Mouse (Mus musculus): ENCODE data around the gene Dnajc12. TPM values are rescaled to one million over a fixed set of nuclear protein-coding genes. Genes with fewer than 3 reads are reported as not detected.

Dnajc12 gene
- total and polyA plus RNA-seq, 3 experiments, result 2.9 to 7.3 TPM; not detected in 1

DNA sequence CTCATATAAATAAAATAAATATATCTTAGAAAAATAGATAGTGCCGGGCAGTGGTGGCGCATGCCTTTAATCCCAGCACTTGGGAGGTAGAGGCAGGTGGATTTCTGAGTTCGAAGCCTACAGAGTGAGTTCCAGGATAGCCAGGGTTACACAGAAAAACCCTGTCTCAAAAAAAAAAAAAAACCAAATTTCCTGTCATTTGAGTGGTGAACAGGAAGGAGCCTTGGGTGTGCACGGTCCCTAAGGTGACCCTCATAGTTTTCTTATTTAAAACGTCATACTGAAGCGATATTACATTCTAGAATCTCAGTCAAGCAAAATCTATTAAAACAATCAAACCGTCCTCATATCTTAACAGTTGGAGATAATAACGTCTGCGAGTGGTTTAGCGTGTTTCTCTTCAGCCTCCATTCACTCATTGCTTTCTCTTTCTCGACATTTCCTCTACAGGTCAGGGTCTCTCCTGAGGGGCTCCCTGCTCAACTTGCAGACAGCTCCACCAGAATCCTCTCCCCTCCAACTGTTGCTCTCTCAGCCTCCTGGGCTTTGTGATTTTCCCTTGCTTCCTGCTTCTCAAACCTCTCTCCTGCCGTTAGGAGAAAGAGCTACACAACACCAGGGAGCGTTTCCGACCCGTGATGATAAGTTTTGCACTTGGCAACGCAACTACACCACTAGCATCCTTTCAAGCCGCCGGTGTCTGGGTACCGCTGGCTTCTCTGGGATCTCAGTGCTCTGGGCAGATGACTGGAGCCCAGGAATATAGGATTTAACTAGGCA, 46.2 kb downstream of the Dnajc12 start:
- Histone ChIP-seq H3K4me3 (ENCODE audit: control insufficient read depth in 1 of 2, insufficient read depth in 1 of 2, low read depth in 2 of 2, low read length in 2 of 2) (peak overlapping the region; percentile 39 to 73), H3K9ac (ENCODE audit: control insufficient read depth, low read depth, low read length, poor library complexity, severe bottlenecking) (peak overlapping the region; percentile 44), H3K79me2 (ENCODE audit: control insufficient read depth, insufficient read depth, low read length, poor library complexity) (no peaks in the 10 kb centered on the region; the same call in 1 of the 2 replicates), H3K27me3 (ENCODE audit: control insufficient read depth in 1 of 2, insufficient read depth in 2 of 2, low read length in 2 of 2) (no peaks in the 10 kb centered on the region), H3K4me1 (ENCODE audit: control insufficient read depth in 1 of 2, insufficient read depth in 2 of 2, low read length in 2 of 2) (peaks cover 16 to 21% of the 10 kb centered on the region in 2 experiments), H3K9me3 (replicated peaks; ENCODE audit: insufficient read depth, low read length) (no peaks in the 10 kb centered on the region), H3K27ac (ENCODE audit: control insufficient read depth, low read depth, low read length) (no peak overlapping the region), H3K36me3 (ENCODE audit: control insufficient read depth in 1 of 2, insufficient read depth in 2 of 2, low read length in 2 of 2) (peaks cover 0 to 24% of the 10 kb centered on the region in 2 experiments; a peak in 2 of 4 replicates)
- TF ChIP-seq SIN3A (IDR thresholded peaks at IDR 0.05; ENCODE audit: low read length) (0 out of 2 replicates have a peak, but pooled peaks have one; percentile 1), HCFC1 (IDR thresholded peaks at IDR 0.05; ENCODE audit: low read depth, low read length) (0 out of 2 replicates have a peak, but pooled peaks have one; percentile 30), UBTF (IDR thresholded peaks at IDR 0.05; ENCODE audit: borderline replicate concordance, insufficient read depth, low read depth, low read length) (0 out of 2 replicates have a peak, but pooled peaks have one; percentile 41), RCOR1 (IDR thresholded peaks at IDR 0.05; ENCODE audit: low read depth, low read length) (peak; percentile 52), ZNF384 (IDR thresholded peaks at IDR 0.05; ENCODE audit: low read depth, low read length) (peak; percentile 73; the same call in 1 of the 2 replicates), MAFK (IDR thresholded peaks at IDR 0.05; ENCODE audit: borderline replicate concordance, low read depth, low read length) (no peak)
- peak; percentile 75 for DNase-seq (ENCODE audit: low read depth, low spot score)

DNA sequence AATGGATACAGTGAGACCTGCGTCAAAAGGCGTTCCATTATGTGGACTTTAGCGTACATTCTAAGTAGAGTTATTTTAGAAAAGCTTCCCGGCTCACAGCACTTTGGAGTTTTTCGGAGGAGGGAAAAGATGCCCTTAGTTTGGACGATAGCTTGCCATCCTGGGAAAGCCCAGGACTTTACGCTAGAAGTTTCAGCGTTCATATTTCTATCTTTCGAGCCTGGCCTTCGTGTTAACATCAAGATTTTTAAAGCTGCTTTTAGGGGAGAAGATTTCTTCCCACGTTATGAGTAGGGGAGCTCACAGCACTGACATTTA, 46.7 kb downstream of the Dnajc12 start:
- no peaks in the 10 kb centered on the region for H3K9me3 ChIP-seq (replicated peaks; ENCODE audit: insufficient read depth, low read length)
- no peaks in the 10 kb centered on the region; the same call in 1 of the 2 replicates for H3K79me2 ChIP-seq (ENCODE audit: control insufficient read depth, insufficient read depth, low read length, poor library complexity)
- H3K9ac ChIP-seq (ENCODE audit: control insufficient read depth, low read depth, low read length, poor library complexity, severe bottlenecking), result peak overlapping the region; percentile 44
- H3K4me1 ChIP-seq (ENCODE audit: control insufficient read depth in 1 of 2, insufficient read depth in 2 of 2, low read length in 2 of 2), result peaks cover 17 to 24% of the 10 kb centered on the region in 2 experiments
- H3K27me3 ChIP-seq (ENCODE audit: control insufficient read depth in 1 of 2, insufficient read depth in 2 of 2, low read length in 2 of 2), result no peaks in the 10 kb centered on the region
- TF ChIP-seq MAZ (IDR thresholded peaks at IDR 0.05; ENCODE audit: low read depth, low read length) (no peak), MXI1 (IDR thresholded peaks at IDR 0.05; ENCODE audit: low read depth, low read length) (no peak), CHD1 (IDR thresholded peaks at IDR 0.05; ENCODE audit: low read depth, low read length) (no peak), KAT2A (conservative IDR thresholded peaks at IDR 0.05; ENCODE audit: low read depth, low read length) (no peak), CHD2 (IDR thresholded peaks at IDR 0.05; ENCODE audit: low read length) (no peak), HCFC1 (IDR thresholded peaks at IDR 0.05; ENCODE audit: low read depth, low read length) (no peak), ELF1 (IDR thresholded peaks at IDR 0.05; ENCODE audit: low read depth, low read length) (no peak), GABPA (IDR thresholded peaks at IDR 0.05; ENCODE audit: low read depth, low read length) (no peak), TBP (IDR thresholded peaks at IDR 0.05; ENCODE audit: low read depth, low read length) (no peak), MAX (IDR thresholded peaks at IDR 0.05; ENCODE audit: low read length) (no peak), RCOR1 (IDR thresholded peaks at IDR 0.05; ENCODE audit: low read depth, low read length) (no peak), CTCF (IDR thresholded peaks at IDR 0.05 in 2 of 3, conservative IDR thresholded peaks at IDR 0.05 in 1 of 3; ENCODE audit: control insufficient read depth in 1 of 3, insufficient read depth in 1 of 3, low read depth in 2 of 3, low read length in 3 of 3, poor library complexity in 1 of 3, severe bottlenecking in 1 of 3) (no peak), ZC3H11A (IDR thresholded peaks at IDR 0.05; ENCODE audit: low read depth, low read length) (no peak), TAL1 (IDR thresholded peaks at IDR 0.05; ENCODE audit: low read length) (no peak), MEF2A (IDR thresholded peaks at IDR 0.05; ENCODE audit: extremely low read depth, insufficient replicate concordance, low read depth, low read length, poor library complexity, severe bottlenecking) (no peak)
- peak overlapping the region; percentile 39 to 73 for H3K4me3 ChIP-seq (ENCODE audit: control insufficient read depth in 1 of 2, insufficient read depth in 1 of 2, low read depth in 2 of 2, low read length in 2 of 2)
- H3K27ac ChIP-seq (ENCODE audit: control insufficient read depth, low read depth, low read length), result no peak overlapping the region
- no peak for DNase-seq (ENCODE audit: low read depth, low spot score)
- H3K36me3 ChIP-seq (ENCODE audit: control insufficient read depth in 1 of 2, insufficient read depth in 2 of 2, low read length in 2 of 2), result peaks cover 0 to 26% of the 10 kb centered on the region in 2 experiments; a peak in 2 of 4 replicates
